Mouse (Mus musculus) bone marrow, adult 2 months (tissue): ENCODE results near the gene Lrba.

Experiments
- CTCF ChIP-seq: fragments of 200-500 bp; IDR thresholded peaks from 2 replicates; pipeline ENCODE4 v1.5.1; 2011; ENCODE audit warnings: low read length, control low read depth; ENCODE audit not compliant: control insufficient read depth, insufficient read depth
- POLR2A ChIP-seq: fragments of 200-500 bp; IDR thresholded peaks from 2 replicates; pipeline ENCODE4 v1.6.1; 2011; ENCODE audit warnings: low read depth, mild to moderate bottlenecking, control low read depth, low read length, borderline replicate concordance; ENCODE audit not compliant: control insufficient read depth

DNA sequence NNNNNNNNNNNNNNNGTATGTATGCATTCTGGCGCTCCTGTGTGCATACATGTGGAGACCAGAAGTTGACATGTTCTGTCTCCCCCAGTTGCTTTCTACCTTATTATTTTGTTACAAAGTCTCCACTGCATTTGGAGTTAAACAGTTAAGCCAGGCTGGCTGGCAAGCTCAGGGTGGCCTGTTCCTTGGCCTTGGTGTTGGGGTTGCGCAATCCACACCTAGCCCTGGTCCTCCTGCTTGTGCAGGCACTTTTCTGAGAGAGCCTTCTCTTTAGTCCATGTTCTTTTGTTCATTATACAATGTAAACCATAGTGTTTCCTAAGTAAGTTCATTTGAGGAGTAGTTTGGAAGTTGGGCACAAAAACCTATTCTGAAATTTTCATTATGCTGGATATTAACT lies 226.7 kb downstream of the Lrba start:
- no peak for TF ChIP-seq CTCF
- no peak for TF ChIP-seq POLR2A
